Mouse (Mus musculus) MEL (cell line): ENCODE measurements around the gene Trir. TPM values are rescaled to one million over a fixed set of nuclear protein-coding genes. Genes with fewer than 3 reads are reported as not detected.

Experiments
- DNase-seq: peaks from one replicate; pipeline ENCODE4 v3.0.0; 2011; ENCODE audit warnings: low read depth, low spot score
- H3K27ac ChIP-seq: 2 replicates; pipeline ENCODE4 v1.5.1; 2012; ENCODE audit warnings: low read depth, mild to moderate bottlenecking, control low read depth, low read length, moderate library complexity; ENCODE audit not compliant: control insufficient read depth
- H3K27me3 ChIP-seq, 2 experiments: fragments of 150-350 bp in 1 of 2; sonication (generic) in 1 of 2; 2 replicates each; pipeline ENCODE4 v1.6.1; 2012; ENCODE audit warnings: low read length in 2 of 2, mild to moderate bottlenecking in 2 of 2, improper control_type of control experiment in 1 of 2, moderate library complexity in 1 of 2; ENCODE audit not compliant: insufficient read depth in 2 of 2, control insufficient read depth in 1 of 2
- H3K36me3 ChIP-seq, 2 experiments: 2 replicates each; pipeline ENCODE4 v1.6.1; 2012 to 2014; ENCODE audit warnings: low read length in 2 of 2, improper control_type of control experiment in 1 of 2, inconsistent platforms in 1 of 2, mild to moderate bottlenecking in 1 of 2; ENCODE audit not compliant: insufficient read depth in 2 of 2, control insufficient read depth in 1 of 2
- H3K4me1 ChIP-seq, 2 experiments: fragments of 150-350 bp in 1 of 2; sonication (generic) in 1 of 2; 2 replicates each; pipeline ENCODE4 v1.6.1; 2012; ENCODE audit warnings: low read length in 2 of 2, improper control_type of control experiment in 1 of 2, mild to moderate bottlenecking in 1 of 2; ENCODE audit not compliant: insufficient read depth in 2 of 2, control insufficient read depth in 1 of 2
- H3K4me3 ChIP-seq, 2 experiments: fragments of 150-350 bp in 1 of 2; sonication (generic) in 1 of 2; 2 replicates each; pipeline ENCODE4 v1.5.1; 2012; ENCODE audit warnings: low read depth in 2 of 2, low read length in 2 of 2, mild to moderate bottlenecking in 2 of 2, moderate library complexity in 2 of 2, control low read depth in 1 of 2, improper control_type of control experiment in 1 of 2; ENCODE audit not compliant: control insufficient read depth in 1 of 2, insufficient read depth in 1 of 2
- H3K79me2 ChIP-seq: 2 replicates; pipeline ENCODE4 v1.6.1; 2012; ENCODE audit warnings: mild to moderate bottlenecking, low read length, moderate library complexity; ENCODE audit not compliant: control insufficient read depth, poor library complexity, insufficient read depth
- H3K9ac ChIP-seq: 2 replicates; pipeline ENCODE4 v1.6.1; 2012; ENCODE audit warnings: low read depth, mild to moderate bottlenecking, control low read depth, low read length, moderate library complexity; ENCODE audit not compliant: control insufficient read depth, poor library complexity, severe bottlenecking
- H3K9me3 ChIP-seq: fragments of 150-350 bp; sonication (generic); replicated peaks from 2 replicates; pipeline ENCODE4 v1.6.1; 2012; ENCODE audit warnings: mild to moderate bottlenecking, low read length, improper control_type of control experiment, moderate library complexity; ENCODE audit not compliant: insufficient read depth
- BHLHE40 ChIP-seq: IDR thresholded peaks from 2 replicates; pipeline ENCODE4 v1.6.1; 2012; ENCODE audit warnings: low read depth, mild to moderate bottlenecking, inconsistent platforms, low read length, improper control_type of control experiment, borderline replicate concordance
- CHD1 ChIP-seq: IDR thresholded peaks from 2 replicates; pipeline ENCODE4 v1.6.1; 2012; ENCODE audit warnings: low read depth, mild to moderate bottlenecking, inconsistent platforms, low read length, improper control_type of control experiment
- CHD2 ChIP-seq: IDR thresholded peaks from 2 replicates; pipeline ENCODE4 v1.6.1; 2011; ENCODE audit warnings: low read length, improper control_type of control experiment
- CTCF ChIP-seq, 3 experiments: IDR thresholded peaks in 2 of 3; conservative IDR thresholded peaks in 1 of 3; 2 replicates each; pipeline ENCODE4 v1.5.1; 2011 to 2012; ENCODE audit warnings: low read length in 3 of 3, low read depth in 2 of 3, mild to moderate bottlenecking in 2 of 3, improper control_type of control experiment in 1 of 3, inconsistent platforms in 1 of 3, mixed read lengths in 1 of 3, moderate library complexity in 1 of 3; ENCODE audit not compliant: control insufficient read depth in 1 of 3, insufficient read depth in 1 of 3, poor library complexity in 1 of 3, severe bottlenecking in 1 of 3
- E2F4 ChIP-seq: IDR thresholded peaks from 2 replicates; pipeline ENCODE4 v1.6.1; 2011; ENCODE audit warnings: low read depth, low read length, improper control_type of control experiment, borderline replicate concordance
- ELF1 ChIP-seq: IDR thresholded peaks from 2 replicates; pipeline ENCODE4 v1.6.1; 2014; ENCODE audit warnings: low read depth, mild to moderate bottlenecking, inconsistent platforms, low read length, improper control_type of control experiment, moderate library complexity
- EP300 ChIP-seq, 2 experiments: IDR thresholded peaks; 2 replicates each; pipeline ENCODE4 v1.6.1; 2011; ENCODE audit warnings: improper control_type of control experiment in 2 of 2, low read length in 2 of 2, low read depth in 1 of 2, mild to moderate bottlenecking in 1 of 2
- ETS1 ChIP-seq: IDR thresholded peaks from 2 replicates; pipeline ENCODE4 v1.6.1; 2012; ENCODE audit warnings: low read depth, mild to moderate bottlenecking, inconsistent platforms, low read length, improper control_type of control experiment, moderate library complexity
- GATA1 ChIP-seq: IDR thresholded peaks from 2 replicates; pipeline ENCODE4 v1.6.1; 2011; ENCODE audit warnings: low read depth, low read length, improper control_type of control experiment
- HCFC1 ChIP-seq: IDR thresholded peaks from 2 replicates; pipeline ENCODE4 v1.6.1; 2012; ENCODE audit warnings: low read depth, mild to moderate bottlenecking, inconsistent platforms, low read length, improper control_type of control experiment, moderate library complexity
- MAX ChIP-seq: IDR thresholded peaks from 2 replicates; pipeline ENCODE4 v1.6.1; 2011; ENCODE audit warnings: low read length, improper control_type of control experiment
- MEF2A ChIP-seq: IDR thresholded peaks from 2 replicates; pipeline ENCODE4 v1.6.1; 2014; ENCODE audit warnings: low read depth, mild to moderate bottlenecking, inconsistent platforms, low read length, improper control_type of control experiment; ENCODE audit not compliant: poor library complexity, insufficient replicate concordance, severe bottlenecking; ENCODE audit errors: extremely low read depth
- MXI1 ChIP-seq: IDR thresholded peaks from 2 replicates; pipeline ENCODE4 v1.6.1; 2011; ENCODE audit warnings: mild to moderate bottlenecking, low read depth, low read length, improper control_type of control experiment
- MYB ChIP-seq: IDR thresholded peaks from 2 replicates; pipeline ENCODE4 v1.6.1; 2011; ENCODE audit warnings: mild to moderate bottlenecking, low read depth, low read length, improper control_type of control experiment
- NELFE ChIP-seq: IDR thresholded peaks from 2 replicates; pipeline ENCODE4 v1.6.1; 2011; ENCODE audit warnings: low read depth, low read length, improper control_type of control experiment
- POLR2A ChIP-seq, 2 experiments: IDR thresholded peaks; 2 replicates each; pipeline ENCODE4 v1.6.1; 2011 to 2012; ENCODE audit warnings: low read length in 2 of 2, mild to moderate bottlenecking in 2 of 2, control low read depth in 1 of 2, improper control_type of control experiment in 1 of 2, low read depth in 1 of 2, moderate library complexity in 1 of 2; ENCODE audit not compliant: control insufficient read depth in 1 of 2, insufficient read depth in 1 of 2, poor library complexity in 1 of 2
- POLR2AphosphoS2 ChIP-seq: IDR thresholded peaks from 2 replicates; pipeline ENCODE4 v1.6.1; 2011; ENCODE audit warnings: low read length, improper control_type of control experiment
- RAD21 ChIP-seq: IDR thresholded peaks from 2 replicates; pipeline ENCODE4 v1.6.1; 2011; ENCODE audit warnings: mild to moderate bottlenecking, low read depth, low read length, improper control_type of control experiment
- SIN3A ChIP-seq: IDR thresholded peaks from 2 replicates; pipeline ENCODE4 v1.6.1; 2012; ENCODE audit warnings: low read length, improper control_type of control experiment, inconsistent platforms
- SMC3 ChIP-seq: IDR thresholded peaks from 2 replicates; pipeline ENCODE4 v1.6.1; 2011; ENCODE audit warnings: low read depth, low read length, improper control_type of control experiment
- TAL1 ChIP-seq: IDR thresholded peaks from 2 replicates; pipeline ENCODE4 v1.6.1; 2012; ENCODE audit warnings: mild to moderate bottlenecking, inconsistent platforms, low read length, moderate library complexity, mixed read lengths
- TBP ChIP-seq: IDR thresholded peaks from 2 replicates; pipeline ENCODE4 v1.8.0; 2011; ENCODE audit warnings: low read depth, low read length, improper control_type of control experiment
- UBTF ChIP-seq: IDR thresholded peaks from 2 replicates; pipeline ENCODE4 v1.6.1; 2012; ENCODE audit warnings: low read depth, mild to moderate bottlenecking, inconsistent platforms, low read length, improper control_type of control experiment, moderate library complexity, borderline replicate concordance; ENCODE audit not compliant: insufficient read depth
- USF1 ChIP-seq: IDR thresholded peaks from 2 replicates; pipeline ENCODE4 v1.6.1; 2014; ENCODE audit warnings: low read depth, mild to moderate bottlenecking, inconsistent platforms, low read length, improper control_type of control experiment, moderate library complexity
- USF2 ChIP-seq, 2 experiments: IDR thresholded peaks; 2 replicates each; pipeline ENCODE4 v1.6.1; 2011 to 2012; ENCODE audit warnings: improper control_type of control experiment in 2 of 2, low read length in 2 of 2, borderline replicate concordance in 1 of 2, inconsistent platforms in 1 of 2, low read depth in 1 of 2, mild to moderate bottlenecking in 1 of 2; ENCODE audit not compliant: insufficient read depth in 1 of 2
- ZC3H11A ChIP-seq: IDR thresholded peaks from 2 replicates; pipeline ENCODE4 v1.6.1; 2012; ENCODE audit warnings: low read depth, mild to moderate bottlenecking, inconsistent platforms, low read length, improper control_type of control experiment
- ZKSCAN1 ChIP-seq: IDR thresholded peaks from 2 replicates; pipeline ENCODE4 v1.6.1; 2012; ENCODE audit warnings: low read depth, mild to moderate bottlenecking, inconsistent platforms, low read length, improper control_type of control experiment, moderate library complexity
- ZMIZ1 ChIP-seq: IDR thresholded peaks from 2 replicates; pipeline ENCODE4 v1.6.1; 2012; ENCODE audit warnings: low read depth, mild to moderate bottlenecking, inconsistent platforms, low read length, improper control_type of control experiment, moderate library complexity
- ZNF384 ChIP-seq: IDR thresholded peaks from 2 replicates; pipeline ENCODE4 v1.6.1; 2012; ENCODE audit warnings: low read depth, mild to moderate bottlenecking, inconsistent platforms, low read length, improper control_type of control experiment
- polyA plus RNA-seq, 2 experiments: library from polyadenylated mRNA; stranded (reverse) in 1 of 2; unstranded in 1 of 2; fragments of >175 nt in 1 of 2; fragments of >200 nt in 1 of 2; gene quantifications; 2 replicates each; pipeline versions ENCODE4 v1.2.1 to v1.2.4; 2012; ENCODE audit warnings: low replicate concordance in 2 of 2, low read depth in 1 of 2; ENCODE audit not compliant: insufficient read length in 2 of 2, insufficient read depth in 1 of 2, missing spikeins in 1 of 2
- total RNA-seq: library from RNA; depleted of rRNA; stranded (reverse); fragments of 300-350 nt; gene quantifications from 2 replicates; pipeline ENCODE4 v1.2.3, GENCODE M21; 2012

The Trir gene
- total and polyA plus RNA-seq, 3 experiments, result 264 to 442 (median 283) TPM

- Histone ChIP-seq H3K4me1 (peaks cover 3 to 15% of the 10 kb centered on the region in 2 experiments), H3K79me2 (peaks cover 49% of the 10 kb centered on the region), H3K4me3 (peak overlapping the region; percentile 65 to 88), H3K9me3 (no peaks in the 10 kb centered on the region), H3K27me3 (no peaks in the 10 kb centered on the region), H3K27ac (peak overlapping the region; percentile 97), H3K9ac (peak overlapping the region; percentile 96), H3K36me3 (peaks cover 9 to 30% of the 10 kb centered on the region in 2 experiments)
- TF ChIP-seq POLR2AphosphoS2 (peak; percentile 87; the same call in 1 of the 2 replicates), USF2 (IDR thresholded peaks at IDR 0.05; ENCODE audit: borderline replicate concordance in 1 of 2, insufficient read depth in 1 of 2, low read depth in 1 of 2, low read length in 2 of 2) (no peak), TBP (peak; percentile 97), CHD1 (no peak; the same call in 1 of the 2 replicates), E2F4 (no peak), CTCF (IDR thresholded peaks at IDR 0.05 in 2 of 3, conservative IDR thresholded peaks at IDR 0.05 in 1 of 3; ENCODE audit: control insufficient read depth in 1 of 3, insufficient read depth in 1 of 3, low read depth in 2 of 3, low read length in 3 of 3, poor library complexity in 1 of 3, severe bottlenecking in 1 of 3) (no peak), NELFE (peak; percentile 53), POLR2A (IDR thresholded peaks at IDR 0.05; ENCODE audit: control insufficient read depth in 1 of 2, insufficient read depth in 1 of 2, low read depth in 1 of 2, low read length in 2 of 2, poor library complexity in 1 of 2) (peak; percentile 27 to 84; a peak in 3 of 4 replicates), EP300 (IDR thresholded peaks at IDR 0.05; ENCODE audit: low read depth in 1 of 2, low read length in 2 of 2) (no peak)
- no peak for DNase-seq
These were observed 9.7 kb downstream of the Trir start for GRCm38 (mm10) chr8:85036381-85036717.

- Histone ChIP-seq H3K9me3 (no peaks in the 10 kb centered on the region), H3K4me3 (peak within 1 kb of the TSS; percentile 86 to 88), H3K36me3 (peaks cover 13 to 35% of the 10 kb centered on the region in 2 experiments), H3K27me3 (no peaks in the 10 kb centered on the region), H3K4me1 (peaks cover 3 to 15% of the 10 kb centered on the region in 2 experiments), H3K9ac (peak within 1 kb of the TSS; percentile 99), H3K27ac (peak within 1 kb of the TSS; percentile 98), H3K79me2 (peaks cover 52% of the 10 kb centered on the region)
- peak; percentile 99 for DNase-seq
- TF ChIP-seq SIN3A (peak; percentile 94), MAX (peak; percentile 97), ZNF384 (peak; percentile 100), MEF2A (no peak), BHLHE40 (peak; percentile 94), MXI1 (peak; percentile 79), ZC3H11A (no peak), CHD2 (no peak; the same call in none of the 2 replicates), ETS1 (peak; percentile 29; the same call in 1 of the 2 replicates), USF2 (IDR thresholded peaks at IDR 0.05; ENCODE audit: borderline replicate concordance in 1 of 2, insufficient read depth in 1 of 2, low read depth in 1 of 2, low read length in 2 of 2) (peak; percentile 94 to 98), UBTF (peak; percentile 66; the same call in 1 of the 2 replicates), RAD21 (no peak), MYB (no peak; the same call in 1 of the 2 replicates), TAL1 (no peak), CHD1 (no peak), HCFC1 (peak; percentile 92), SMC3 (no peak), ELF1 (no peak), POLR2A (IDR thresholded peaks at IDR 0.05; ENCODE audit: control insufficient read depth in 1 of 2, insufficient read depth in 1 of 2, low read depth in 1 of 2, low read length in 2 of 2, poor library complexity in 1 of 2) (peak; percentile 63 to 90), GATA1 (no peak), ZMIZ1 (no peak), POLR2AphosphoS2 (peak; percentile 76; the same call in 1 of the 2 replicates), USF1 (peak; percentile 98), NELFE (peak; percentile 72), ZKSCAN1 (no peak; the same call in 1 of the 2 replicates)
These were observed 10.2 kb downstream of the Trir start, which contains the start of gene Tnpo2 for GRCm38 (mm10) chr8:85036718-85037365. Gene Tnpo2, plus strand, starts transcription at chr8:85036915.
